Mouse (Mus musculus) lung, postnatal 14 days (tissue): ENCODE data around the gene Rufy3.

ENCODE experiments used
- DNase-seq: peaks from one replicate; pipeline ENCODE4 v3.0.0; 2021

Rufy3 gene

GRCm38 (mm10) chr5:88685745-88686299, 121.0 kb downstream of the Rufy3 start:
- DNase-seq: no peak

- DNase-seq: no peak
Measured at GRCm38 (mm10) chr5:88687996-88688406, 123.2 kb downstream of the Rufy3 start.

- DNase-seq: no peak
Measured at GRCm38 (mm10) chr5:88688583-88689187, 123.8 kb downstream of the Rufy3 start.

- no peak for DNase-seq
Measured at GRCm38 (mm10) chr5:88689279-88689938, 124.6 kb downstream of the Rufy3 start.

GRCm38 (mm10) chr5:88690681-88691505, 126.1 kb downstream of the Rufy3 start:
- no peak for DNase-seq

GRCm38 (mm10) chr5:88691506-88692095, 126.8 kb downstream of the Rufy3 start:
- DNase-seq: no peak

GRCm38 (mm10) chr5:88692586-88692985, 127.7 kb downstream of the Rufy3 start:
- no peak for DNase-seq

- DNase-seq: no peak
Measured at GRCm38 (mm10) chr5:88693057-88693456, 128.2 kb downstream of the Rufy3 start.

- no peak for DNase-seq
Measured at GRCm38 (mm10) chr5:88697291-88697690, 132.5 kb downstream of the Rufy3 start.

- DNase-seq: peak; percentile 24
Measured at GRCm38 (mm10) chr5:88699251-88699913, 134.5 kb downstream of the Rufy3 start.
